Mouse (Mus musculus): Measurements from ENCODE around the gene Becn1. TPM values are rescaled to one million over a fixed set of nuclear protein-coding genes. Genes with fewer than 3 reads are reported as not detected.
A peak's percentile ranks its signal among the peaks of the same experiment; 100 is the strongest.
"Not testable (repeated sequence)": the region's sequence is repeated elsewhere in the genome, so short reads cannot be mapped to it uniquely, and the experiment has no call there.

Becn1 gene
- 102 and 107 TPM in 2 replicates for polyA plus RNA-seq (2012; rRNA removed)

DNA sequence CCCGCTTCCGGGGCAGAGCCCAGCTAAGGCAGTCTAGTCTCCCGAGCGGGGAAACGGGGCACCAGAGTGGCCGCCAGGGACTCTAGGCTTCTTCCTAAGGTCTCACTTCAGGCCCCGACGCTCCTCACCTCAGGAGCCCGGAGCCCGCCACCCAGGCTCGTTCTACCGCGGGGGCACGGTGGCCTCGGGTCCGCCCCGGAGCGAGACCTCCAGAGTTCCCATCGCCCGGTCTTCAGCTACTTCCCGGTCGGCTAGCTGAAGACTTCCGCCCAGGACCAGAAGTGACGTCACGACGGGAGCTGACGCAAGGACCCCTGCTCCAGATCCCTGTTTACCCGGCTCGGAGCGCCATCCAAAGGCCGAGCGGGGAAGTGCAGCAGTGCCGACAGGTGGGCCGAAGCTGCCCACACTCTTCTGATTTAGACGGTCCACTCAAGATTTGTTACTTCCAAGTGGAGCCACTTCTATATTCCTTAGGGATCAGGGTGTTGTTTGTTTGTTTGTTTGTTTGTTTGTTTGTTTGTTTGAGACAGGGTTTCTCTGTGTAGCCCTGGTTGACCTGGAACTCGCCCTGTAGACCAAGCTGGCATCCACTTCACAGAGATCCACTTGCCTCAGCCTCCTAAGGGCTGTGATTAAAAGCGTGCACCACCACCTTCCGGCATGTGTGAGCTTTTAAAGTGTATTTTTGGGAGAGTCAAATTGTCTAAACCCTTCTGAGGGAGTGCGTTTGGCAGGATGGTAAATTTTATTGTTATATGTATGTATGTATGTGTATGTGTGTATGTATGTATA lies at the start of gene Becn1:
TSS of gene Becn1 (minus strand) at position 283 of the 795 bp plus-strand sequence.
- DNase-seq (ENCODE audit: low read depth): peak; percentile 98
- TF ChIP-seq CTCF (IDR thresholded peaks at IDR 0.05; ENCODE audit: borderline replicate concordance, extremely low read depth, insufficient read depth, insufficient read length): peak; percentile 98
- TF ChIP-seq POLR2A (IDR thresholded peaks at IDR 0.05; ENCODE audit: borderline replicate concordance, extremely low read depth, insufficient read depth, insufficient read length, poor library complexity, severe bottlenecking): peak; percentile 39; the same call in 1 of the 2 replicates

DNA sequence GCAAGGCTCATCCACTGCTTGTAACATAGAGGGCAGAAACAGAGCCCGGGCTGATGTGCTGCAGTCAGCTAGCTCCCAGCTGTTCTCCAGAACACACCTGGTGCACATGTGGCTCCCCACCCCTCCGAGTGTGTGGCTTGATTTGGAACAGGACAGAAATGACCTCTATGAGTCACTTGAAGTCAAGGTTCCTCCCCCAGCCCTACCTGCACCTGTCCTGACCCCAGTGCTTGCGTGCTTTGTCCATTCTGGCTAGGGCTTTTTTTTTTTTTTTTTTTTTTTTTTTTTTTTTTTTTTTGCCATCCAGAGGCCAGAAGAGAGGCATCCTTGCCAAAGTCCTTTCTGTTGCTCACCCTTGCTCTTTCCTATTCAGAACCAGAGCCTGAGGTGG lies 49.6 kb upstream of the Becn1 start:
- DNase-seq (ENCODE audit: low read depth): no peak
- TF ChIP-seq POLR2A (IDR thresholded peaks at IDR 0.05; ENCODE audit: borderline replicate concordance, extremely low read depth, insufficient read depth, insufficient read length, poor library complexity, severe bottlenecking) (no peak), CTCF (IDR thresholded peaks at IDR 0.05; ENCODE audit: borderline replicate concordance, extremely low read depth, insufficient read depth, insufficient read length) (no peak)

DNA sequence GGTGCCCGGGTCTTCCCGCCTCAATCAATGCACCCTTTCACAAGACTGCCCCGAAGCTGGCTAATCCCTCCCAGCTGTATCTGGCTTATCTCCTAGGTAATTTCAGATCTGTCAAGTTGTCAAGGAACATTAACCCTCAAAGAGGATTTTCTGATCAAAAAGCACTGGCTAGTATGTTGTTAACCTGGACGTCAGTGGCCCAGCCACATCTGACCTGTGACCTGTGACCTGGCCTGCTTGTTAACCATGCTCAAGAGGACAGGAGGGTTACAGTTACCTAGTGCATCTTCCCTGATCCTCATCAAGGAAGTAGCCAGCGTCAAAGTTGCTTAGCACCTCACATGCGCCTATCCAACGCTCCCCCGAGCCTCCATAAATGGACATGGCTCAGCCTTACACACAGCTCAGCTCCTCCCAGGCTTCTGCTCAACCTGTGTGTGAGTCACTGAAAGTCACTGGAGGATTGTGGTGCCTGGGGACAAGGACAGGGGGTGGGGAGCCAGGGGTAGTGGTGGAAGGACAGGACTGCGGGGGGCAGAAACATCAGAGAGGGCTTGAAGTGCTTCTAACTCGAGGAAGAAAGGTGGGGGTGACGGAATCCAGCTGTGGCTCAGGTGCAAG lies 49.1 kb upstream of the Becn1 start:
- TF ChIP-seq POLR2A (IDR thresholded peaks at IDR 0.05; ENCODE audit: borderline replicate concordance, extremely low read depth, insufficient read depth, insufficient read length, poor library complexity, severe bottlenecking) (no peak), CTCF (IDR thresholded peaks at IDR 0.05; ENCODE audit: borderline replicate concordance, extremely low read depth, insufficient read depth, insufficient read length) (no peak)
- DNase-seq (ENCODE audit: low read depth): no peak

DNA sequence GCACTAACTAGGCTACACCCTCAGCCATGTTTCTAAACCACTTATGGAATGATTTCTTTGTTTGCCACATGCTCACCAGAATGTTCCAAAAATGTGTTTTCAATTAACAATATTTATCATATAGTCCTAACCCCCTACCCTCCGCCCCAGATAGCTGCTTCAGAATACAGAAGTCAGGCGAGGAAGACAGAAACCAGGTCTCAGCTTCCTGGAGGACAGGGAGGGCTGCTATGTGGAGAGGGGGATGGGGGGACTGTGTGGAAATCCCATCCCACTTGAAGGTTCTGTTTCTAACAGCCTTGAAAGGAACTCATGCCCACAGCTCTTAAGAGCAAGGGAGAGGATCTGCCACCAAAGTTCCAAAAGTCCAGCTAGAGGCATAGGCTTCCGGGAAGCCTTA lies 47.1 kb upstream of the Becn1 start:
- no peak for DNase-seq (ENCODE audit: low read depth)
- TF ChIP-seq POLR2A (IDR thresholded peaks at IDR 0.05; ENCODE audit: borderline replicate concordance, extremely low read depth, insufficient read depth, insufficient read length, poor library complexity, severe bottlenecking): no peak
- TF ChIP-seq CTCF (IDR thresholded peaks at IDR 0.05; ENCODE audit: borderline replicate concordance, extremely low read depth, insufficient read depth, insufficient read length): no peak

DNA sequence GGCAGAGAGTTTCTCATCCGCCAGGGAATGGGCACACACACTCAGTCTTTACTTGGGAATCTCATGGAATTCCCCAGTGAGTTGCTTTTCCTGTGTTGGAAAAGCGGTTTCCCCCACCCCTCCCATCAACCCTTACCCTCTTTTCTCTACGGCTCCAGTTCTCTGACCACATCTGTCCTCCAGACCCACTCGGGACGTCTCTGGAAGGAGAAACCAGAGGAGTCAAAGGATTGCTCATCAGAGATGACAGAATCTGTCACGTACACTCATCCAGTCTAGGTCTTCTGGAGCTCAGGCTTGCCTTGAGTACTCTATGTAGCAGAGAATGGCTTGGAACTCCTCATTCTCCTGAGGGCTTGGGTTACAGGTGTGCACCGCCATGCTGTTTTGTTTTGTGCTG lies 46.7 kb upstream of the Becn1 start:
- TF ChIP-seq POLR2A (IDR thresholded peaks at IDR 0.05; ENCODE audit: borderline replicate concordance, extremely low read depth, insufficient read depth, insufficient read length, poor library complexity, severe bottlenecking) (no peak), CTCF (IDR thresholded peaks at IDR 0.05; ENCODE audit: borderline replicate concordance, extremely low read depth, insufficient read depth, insufficient read length) (no peak)
- DNase-seq (ENCODE audit: low read depth): no peak

DNA sequence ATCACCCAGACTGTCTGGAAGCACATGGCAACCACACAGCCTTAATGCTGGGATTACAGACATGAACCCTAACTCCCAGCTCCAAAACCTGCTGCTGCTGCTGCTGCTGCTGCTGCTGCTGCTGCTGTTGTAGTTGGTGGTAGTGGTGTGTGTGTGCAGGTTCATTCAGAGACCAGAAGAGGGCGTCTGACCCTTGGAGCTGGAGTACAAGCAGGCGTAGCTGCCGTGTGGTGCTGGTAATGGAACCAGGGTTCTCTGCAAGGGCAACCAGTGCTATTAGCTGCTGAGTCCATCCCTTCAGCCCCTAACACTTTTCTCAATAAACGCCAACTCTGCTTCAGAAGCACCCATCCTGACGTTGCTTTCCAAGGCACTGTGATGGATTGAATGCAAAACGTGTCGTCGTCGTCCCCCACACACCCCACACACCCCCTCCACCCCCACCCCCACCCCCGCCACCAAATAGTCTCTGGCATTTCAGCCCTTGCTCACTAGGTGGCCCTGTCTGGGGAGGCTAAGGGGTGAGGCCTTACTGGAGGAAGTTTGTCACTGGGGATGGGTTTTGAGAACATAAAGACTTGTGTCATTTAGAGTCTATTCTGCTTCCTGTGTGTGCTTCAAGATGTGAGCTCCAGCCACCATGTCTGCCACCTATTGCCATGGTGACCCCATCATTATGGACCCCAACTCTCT lies 45.1 kb upstream of the Becn1 start:
- no peak for DNase-seq (ENCODE audit: low read depth)
- TF ChIP-seq CTCF (IDR thresholded peaks at IDR 0.05; ENCODE audit: borderline replicate concordance, extremely low read depth, insufficient read depth, insufficient read length) (no peak), POLR2A (IDR thresholded peaks at IDR 0.05; ENCODE audit: borderline replicate concordance, extremely low read depth, insufficient read depth, insufficient read length, poor library complexity, severe bottlenecking) (no peak)

DNA sequence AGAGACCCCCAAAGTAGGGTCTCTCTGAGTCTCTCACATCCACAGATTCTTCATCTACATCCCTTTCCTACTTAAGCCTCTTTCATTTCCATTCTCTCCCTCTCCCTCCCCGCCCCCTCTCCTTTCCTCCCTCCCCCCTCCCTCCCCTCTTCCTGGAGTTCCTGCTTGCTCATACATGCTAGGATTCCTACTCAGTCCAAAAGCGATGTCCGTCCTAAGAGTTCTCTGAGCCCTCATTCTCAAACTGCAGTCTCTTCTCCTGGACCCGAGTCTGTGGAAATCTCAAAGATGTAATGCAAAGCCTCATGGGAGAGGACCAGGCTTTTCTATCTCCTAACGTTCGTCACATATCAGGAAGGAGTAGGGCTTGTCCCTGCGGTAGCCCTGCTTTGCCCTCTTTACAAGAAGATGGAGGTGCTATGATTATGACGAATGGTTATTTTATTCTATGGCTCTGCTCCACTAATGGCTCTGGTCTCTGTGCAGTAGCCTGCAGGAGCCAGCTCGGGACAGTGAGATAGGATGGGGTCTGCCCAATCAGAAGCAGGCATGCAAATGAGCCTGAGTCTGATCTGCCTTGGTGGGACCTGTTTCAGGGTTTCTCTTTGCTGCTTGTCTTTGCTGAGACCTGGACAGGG lies 36.2 kb upstream of the Becn1 start:
- TF ChIP-seq CTCF (IDR thresholded peaks at IDR 0.05; ENCODE audit: borderline replicate concordance, extremely low read depth, insufficient read depth, insufficient read length): no peak
- TF ChIP-seq POLR2A (IDR thresholded peaks at IDR 0.05; ENCODE audit: borderline replicate concordance, extremely low read depth, insufficient read depth, insufficient read length, poor library complexity, severe bottlenecking): no peak
- peak; percentile 86 for DNase-seq (ENCODE audit: low read depth)

DNA sequence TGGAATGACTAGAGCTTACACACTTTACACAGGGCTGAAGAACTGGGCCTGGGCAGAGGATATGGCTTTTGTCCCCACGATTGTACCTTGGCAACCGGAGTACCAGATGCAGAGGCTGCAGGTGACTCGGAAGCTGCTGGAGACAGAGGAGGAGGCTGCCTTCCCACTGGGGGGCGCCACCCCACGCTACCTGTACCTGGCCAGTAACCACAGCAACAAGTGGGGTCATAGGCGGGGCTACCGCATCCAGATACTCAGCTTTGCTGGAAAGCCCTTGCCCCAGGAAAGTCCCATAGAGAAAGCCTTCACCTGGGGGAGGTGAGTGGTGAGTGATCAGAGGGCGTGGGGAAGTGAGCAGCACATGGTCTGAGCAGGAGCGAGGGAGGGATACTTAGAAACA lies 33.6 kb upstream of the Becn1 start:
- no peak for DNase-seq (ENCODE audit: low read depth)
- TF ChIP-seq CTCF (IDR thresholded peaks at IDR 0.05; ENCODE audit: borderline replicate concordance, extremely low read depth, insufficient read depth, insufficient read length) (no peak), POLR2A (IDR thresholded peaks at IDR 0.05; ENCODE audit: borderline replicate concordance, extremely low read depth, insufficient read depth, insufficient read length, poor library complexity, severe bottlenecking) (no peak)

DNA sequence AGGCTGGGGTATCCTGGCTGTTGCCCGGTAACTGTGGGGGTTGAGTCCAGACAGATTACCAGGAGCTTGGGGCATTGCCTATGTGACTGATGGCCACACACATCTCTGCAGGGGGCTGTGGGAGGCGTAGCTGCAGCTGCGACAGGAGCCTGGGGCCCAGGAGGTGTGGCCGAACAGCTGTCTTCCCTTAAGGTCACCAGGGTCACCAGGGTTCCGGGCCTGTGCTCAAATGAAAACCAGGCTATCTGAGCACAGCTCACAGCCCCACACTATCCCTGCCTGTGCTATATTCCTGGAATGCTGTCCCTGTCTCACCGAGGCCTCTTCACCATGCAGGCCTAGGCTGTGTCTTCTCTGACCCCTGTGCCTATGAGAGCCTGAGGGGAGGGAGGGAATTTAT lies 32.4 kb upstream of the Becn1 start:
- TF ChIP-seq CTCF (IDR thresholded peaks at IDR 0.05; ENCODE audit: borderline replicate concordance, extremely low read depth, insufficient read depth, insufficient read length) (no peak), POLR2A (IDR thresholded peaks at IDR 0.05; ENCODE audit: borderline replicate concordance, extremely low read depth, insufficient read depth, insufficient read length, poor library complexity, severe bottlenecking) (no peak)

DNA sequence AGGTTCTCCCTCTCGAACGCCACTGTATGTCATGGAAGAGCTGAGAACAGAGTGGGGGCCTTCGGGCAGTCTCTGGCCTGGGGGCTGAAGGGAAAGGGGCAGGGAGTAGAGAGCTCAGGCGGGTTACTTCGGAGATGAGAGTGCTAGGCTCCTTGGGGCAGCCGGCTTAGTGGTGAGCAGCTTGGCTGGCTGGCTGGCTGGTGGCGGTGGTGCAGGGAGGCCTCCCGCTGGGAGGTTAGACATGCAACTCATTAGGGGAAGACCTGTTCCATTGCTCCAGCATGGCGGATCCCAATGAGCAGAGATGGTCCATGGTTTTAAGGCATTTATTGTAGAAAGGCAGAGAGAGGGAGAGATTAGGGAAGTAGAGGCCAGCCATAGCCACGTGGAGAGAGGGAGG lies 31.9 kb upstream of the Becn1 start:
- TF ChIP-seq POLR2A (IDR thresholded peaks at IDR 0.05; ENCODE audit: borderline replicate concordance, extremely low read depth, insufficient read depth, insufficient read length, poor library complexity, severe bottlenecking) (no peak), CTCF (IDR thresholded peaks at IDR 0.05; ENCODE audit: borderline replicate concordance, extremely low read depth, insufficient read depth, insufficient read length) (no peak)
- no peak for DNase-seq (ENCODE audit: low read depth)

More for the DNA sequence above, 32.4 kb upstream of the Becn1 start:
- no peak for DNase-seq (ENCODE audit: low read depth)

DNA sequence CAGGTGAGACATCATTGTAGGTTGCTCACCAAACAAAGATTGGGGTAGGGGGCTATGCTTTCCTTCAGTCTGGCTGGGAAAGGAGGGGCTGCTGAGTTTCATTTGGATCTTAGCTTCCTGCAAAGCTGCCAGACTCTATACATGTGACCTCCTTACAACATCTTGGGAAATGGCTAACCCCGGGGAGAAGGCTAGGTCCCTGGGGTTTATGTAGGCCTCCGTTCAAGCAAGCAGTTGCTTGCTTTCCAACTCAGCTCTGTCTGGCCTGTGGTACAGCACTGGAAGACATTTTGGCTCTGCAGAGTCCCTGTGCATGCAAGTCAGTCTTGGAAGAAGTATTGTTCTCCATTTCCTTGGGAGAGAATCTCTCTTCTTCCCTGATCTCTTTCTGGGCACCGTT lies 30.5 kb upstream of the Becn1 start:
- DNase-seq (ENCODE audit: low read depth): no peak
- no peak for TF ChIP-seq CTCF (IDR thresholded peaks at IDR 0.05; ENCODE audit: borderline replicate concordance, extremely low read depth, insufficient read depth, insufficient read length)
- no peak for TF ChIP-seq POLR2A (IDR thresholded peaks at IDR 0.05; ENCODE audit: borderline replicate concordance, extremely low read depth, insufficient read depth, insufficient read length, poor library complexity, severe bottlenecking)

DNA sequence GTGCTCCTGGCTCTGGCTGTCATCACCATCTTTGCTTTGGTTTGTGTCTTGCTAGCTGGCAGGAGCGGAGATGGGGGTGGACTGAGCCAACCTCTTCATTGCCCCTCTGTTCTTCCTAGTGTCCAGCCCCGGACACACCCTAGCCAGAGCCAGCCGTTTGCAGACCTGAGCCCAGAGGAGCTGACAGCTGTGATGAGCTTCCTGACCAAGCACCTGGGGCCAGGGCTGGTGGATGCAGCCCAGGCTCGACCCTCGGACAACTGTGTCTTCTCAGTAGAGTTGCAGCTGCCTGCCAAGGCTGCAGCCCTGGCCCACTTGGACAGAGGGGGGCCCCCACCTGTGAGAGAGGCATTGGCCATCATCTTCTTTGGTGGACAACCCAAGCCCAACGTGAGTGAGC lies 28.9 kb upstream of the Becn1 start:
- DNase-seq (ENCODE audit: low read depth): not testable (repeated sequence)

Measured in brain, embryonic 14.5 days (tissue).